Mouse (Mus musculus) cerebellum, postnatal 4 days (tissue): ENCODE results near the gene Rgn.

Experiments
- DNase-seq, 2 experiments: peaks; one replicate each; pipeline ENCODE4 v3.0.0; 2022; ENCODE audit warnings: low spot score in 2 of 2, mixed read lengths in 1 of 2

Rgn gene

DNA sequence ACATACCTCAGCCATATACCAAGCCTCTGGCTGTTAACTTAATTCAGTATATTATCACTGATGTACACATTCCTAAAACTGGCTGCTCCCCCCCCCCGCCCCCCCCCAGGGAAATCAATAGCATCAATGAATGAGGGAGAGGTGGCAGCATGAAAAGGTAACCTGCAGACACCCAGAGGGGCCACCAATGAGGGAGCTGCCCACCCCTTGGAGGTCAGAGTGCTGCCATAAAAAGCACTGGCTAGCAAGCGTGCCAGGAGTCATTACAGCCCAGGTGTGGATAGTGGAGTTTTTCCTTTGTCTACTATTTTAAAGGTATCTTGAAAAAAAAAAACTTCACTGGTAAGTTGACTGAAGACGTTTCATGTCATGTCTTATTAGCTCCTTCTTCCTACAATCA, at the start of gene Rgn:
TSS of gene Rgn (plus strand) at position 256 of the 400 bp plus-strand sequence.
- no peak for DNase-seq

DNA sequence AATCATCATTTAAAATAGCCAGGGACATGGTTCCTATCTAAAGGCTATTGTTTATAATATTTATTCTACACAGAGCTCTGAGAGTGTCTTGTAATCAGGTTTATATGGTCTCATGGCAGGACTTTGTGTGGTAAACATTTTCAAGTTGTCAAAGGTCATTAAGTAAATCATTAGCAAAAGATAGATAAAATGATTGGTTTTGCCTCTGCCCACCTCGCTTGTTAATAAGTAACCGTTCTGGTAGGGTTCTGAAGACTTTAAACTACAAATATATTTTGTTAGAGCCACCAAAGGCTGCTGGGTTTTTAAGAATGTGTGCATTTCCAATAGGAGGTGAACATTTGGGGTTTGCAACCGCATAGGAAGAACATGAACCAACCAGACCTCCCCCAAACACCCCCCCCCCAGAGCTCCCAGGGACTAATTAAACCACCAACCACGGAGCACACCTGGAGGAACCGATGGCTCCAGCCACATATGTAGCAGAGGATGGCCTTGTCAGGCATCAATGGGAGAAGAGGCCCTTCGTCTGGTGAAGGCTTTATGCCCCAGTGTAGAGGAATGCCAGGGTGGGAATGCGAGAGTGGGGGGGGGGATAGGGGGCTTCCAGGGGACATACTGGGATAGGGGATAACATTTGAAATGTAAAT, 29.2 kb upstream of the Rgn start:
- DNase-seq, result no peak

DNA sequence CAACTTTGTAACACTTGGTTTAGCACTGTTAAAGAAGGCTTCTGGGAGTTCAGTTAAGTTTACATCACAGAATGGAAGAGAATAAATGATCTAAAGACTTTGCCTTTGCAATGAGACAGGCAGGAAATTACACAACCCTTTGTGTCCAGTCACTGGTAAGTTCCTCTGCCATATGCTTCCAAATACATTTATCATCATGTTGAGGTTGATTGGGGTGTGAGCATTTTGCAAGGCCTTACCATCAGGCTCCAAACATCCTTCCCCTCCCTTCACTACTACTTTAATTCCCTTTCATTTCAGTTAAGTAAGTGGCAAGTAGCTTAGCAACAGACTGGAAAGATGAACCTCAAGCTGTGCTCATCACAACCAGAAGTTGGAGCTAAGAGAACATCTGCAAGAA, 28.0 kb upstream of the Rgn start:
- DNase-seq, result no peak

DNA sequence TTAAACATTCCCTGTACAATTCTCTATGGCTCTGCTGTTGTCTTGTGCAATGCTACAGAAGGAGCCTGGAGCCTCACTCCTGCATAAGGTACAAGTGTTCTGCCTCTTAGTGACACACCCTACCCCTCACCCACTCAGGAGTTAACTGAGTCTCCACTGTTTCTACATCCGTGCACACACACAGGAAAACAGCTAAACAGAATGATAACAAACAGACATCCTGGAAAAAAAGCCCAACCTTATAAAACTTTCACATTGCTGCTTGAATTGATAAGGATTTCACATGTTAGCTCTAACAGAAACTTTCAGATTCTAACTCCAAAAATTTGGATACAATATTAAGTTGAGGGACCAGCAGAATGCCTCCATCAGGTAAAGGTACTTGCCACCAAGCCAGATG, 17.0 kb upstream of the Rgn start:
- DNase-seq, result no peak

DNA sequence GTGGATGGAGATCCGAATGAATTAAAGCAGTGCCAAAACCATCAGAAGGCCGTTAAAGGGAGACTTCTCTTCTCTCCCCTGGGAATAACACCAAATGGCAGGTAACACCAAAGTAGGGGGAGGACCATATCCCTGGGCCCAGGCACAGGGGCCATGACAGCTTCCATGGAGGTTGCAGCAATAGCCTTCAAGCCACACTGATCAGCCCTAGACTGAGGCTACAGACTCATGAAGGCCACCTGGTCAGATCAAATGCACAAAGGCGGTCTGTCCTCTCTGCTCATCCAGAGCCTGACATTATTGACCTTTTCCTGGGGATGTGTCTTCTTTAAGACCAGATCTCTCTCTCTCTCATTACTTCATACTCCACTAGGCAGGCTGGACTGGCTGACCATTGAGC, 5.7 kb upstream of the Rgn start:
- DNase-seq, result no peak

DNA sequence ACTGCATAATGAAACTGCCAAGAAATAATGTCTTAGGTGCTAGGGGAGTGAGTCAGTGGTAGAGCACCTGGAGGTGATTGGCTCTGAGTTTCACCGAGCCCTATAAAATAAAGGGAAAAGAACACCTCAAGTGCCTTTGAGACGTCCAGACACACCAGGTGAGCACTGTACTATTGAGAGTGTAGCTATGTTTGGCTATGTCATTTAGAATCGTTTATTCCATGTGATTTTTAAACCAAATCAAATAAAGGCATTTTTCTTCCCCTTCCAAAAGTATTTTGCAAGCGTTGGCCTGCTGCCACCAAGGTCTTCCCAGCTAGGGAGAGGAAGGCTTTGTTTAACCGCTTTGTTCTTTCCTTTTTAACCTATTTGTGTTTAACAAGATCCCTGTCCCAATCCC, 2.0 kb upstream of the Rgn start:
- no peak for DNase-seq

DNA sequence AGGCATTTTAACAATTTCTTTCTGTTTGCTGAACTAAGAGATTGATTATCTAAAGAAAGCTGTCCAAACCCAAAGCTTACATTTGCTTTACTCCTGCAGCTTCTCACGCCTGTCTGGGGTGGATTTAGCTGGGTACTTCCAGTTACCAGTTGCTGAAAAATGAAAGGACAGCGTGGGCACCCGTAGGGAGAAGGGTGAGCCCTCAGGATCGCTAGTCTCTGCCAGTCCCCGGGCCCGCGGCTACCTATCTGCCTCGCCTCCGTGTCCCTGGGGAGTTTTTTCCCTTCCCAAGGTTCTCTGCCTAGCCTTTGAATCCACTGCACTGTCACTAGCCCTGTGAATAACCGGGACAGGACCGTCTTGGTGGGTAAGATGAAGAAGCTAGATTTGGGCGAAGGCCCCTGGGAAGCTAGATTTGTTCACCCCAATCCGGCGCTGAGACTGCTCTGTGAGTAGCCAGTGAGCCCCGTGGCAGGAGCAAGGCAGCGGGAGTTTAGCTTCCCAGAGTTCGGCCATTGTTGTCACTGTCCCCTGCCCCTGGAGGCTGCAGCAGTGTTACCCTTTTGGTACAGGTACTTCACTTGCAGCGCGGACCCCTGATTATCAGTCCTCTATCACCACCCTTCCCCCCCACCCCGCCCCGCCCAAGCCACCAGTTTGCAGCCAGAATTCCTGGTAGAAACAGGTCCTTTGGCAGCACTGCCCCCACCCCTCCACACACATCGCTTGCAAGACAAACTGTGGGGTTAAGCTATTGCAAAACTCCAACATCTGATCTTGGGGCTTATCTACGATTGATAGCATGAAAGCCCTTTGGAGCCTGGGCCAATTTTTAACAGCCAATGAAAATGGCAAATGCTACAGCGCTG, 1.3 kb upstream of the Rgn start:
- DNase-seq, result peak in 1 of 2 experiments; percentile 4

DNA sequence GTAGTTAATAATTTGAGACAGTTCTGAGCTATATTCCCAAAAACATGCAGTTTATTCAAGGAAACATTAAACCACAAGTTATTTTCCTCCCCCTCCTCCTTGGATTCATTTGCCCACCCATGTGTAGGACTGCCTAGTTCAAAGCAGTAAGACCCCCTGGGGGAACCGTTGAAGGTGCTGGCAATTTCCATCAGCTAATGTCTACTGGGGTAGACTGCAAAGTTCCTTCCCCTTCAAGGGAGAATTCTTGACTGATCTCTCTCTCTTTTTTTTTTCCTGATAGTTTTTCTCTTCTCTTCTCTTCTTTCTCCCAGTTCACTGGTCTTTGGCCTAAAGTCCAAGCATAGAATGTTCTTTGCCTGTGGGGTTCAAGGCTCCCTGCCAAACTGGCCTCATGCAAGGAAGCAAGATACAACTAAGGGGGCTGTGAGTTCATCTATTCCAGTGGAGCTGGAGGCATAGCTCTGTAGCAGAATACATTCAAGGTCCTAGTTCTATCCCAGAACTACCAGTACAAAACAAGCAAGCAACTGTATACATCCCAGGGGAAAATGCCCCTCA, 627 bp upstream of the Rgn start:
- DNase-seq, result no peak

DNA sequence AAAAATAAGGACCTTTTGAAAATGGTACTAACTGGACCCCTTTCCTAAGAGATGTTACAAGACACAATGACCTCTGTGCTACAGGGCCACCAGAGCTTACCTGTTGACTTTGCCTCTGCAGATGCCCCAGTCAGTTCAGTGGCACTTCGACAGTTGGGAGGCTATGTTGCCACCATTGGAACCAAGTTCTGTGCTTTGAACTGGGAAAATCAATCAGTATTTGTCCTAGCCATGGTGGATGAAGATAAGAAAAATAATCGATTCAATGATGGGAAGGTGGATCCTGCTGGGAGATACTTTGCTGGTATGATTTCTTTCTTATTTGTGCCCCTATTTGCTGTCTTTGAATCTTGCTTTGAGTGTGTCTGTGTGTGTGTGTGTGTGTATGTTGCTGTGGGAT, 2.6 kb downstream of the Rgn start:
- no peak for DNase-seq

DNA sequence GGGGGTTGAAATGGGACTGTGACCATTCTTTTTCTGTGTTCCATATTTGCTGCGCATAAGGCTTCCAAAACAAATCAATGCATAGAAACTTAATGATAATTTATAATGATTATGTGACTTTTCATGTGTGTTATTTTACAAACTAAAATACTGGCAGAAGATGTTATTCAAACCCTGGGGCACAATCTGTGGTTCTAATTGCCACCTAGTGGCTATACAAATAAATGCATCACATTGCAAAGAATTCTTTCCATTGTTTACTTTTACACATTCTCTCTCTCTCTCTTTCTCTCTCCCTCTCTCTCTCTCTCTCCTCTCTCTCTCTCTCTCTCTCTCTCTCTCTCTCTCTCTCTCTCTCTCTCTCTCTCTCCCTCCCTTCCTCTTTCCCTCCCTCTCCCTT, 12.3 kb downstream of the Rgn start:
- no peak for DNase-seq

DNA sequence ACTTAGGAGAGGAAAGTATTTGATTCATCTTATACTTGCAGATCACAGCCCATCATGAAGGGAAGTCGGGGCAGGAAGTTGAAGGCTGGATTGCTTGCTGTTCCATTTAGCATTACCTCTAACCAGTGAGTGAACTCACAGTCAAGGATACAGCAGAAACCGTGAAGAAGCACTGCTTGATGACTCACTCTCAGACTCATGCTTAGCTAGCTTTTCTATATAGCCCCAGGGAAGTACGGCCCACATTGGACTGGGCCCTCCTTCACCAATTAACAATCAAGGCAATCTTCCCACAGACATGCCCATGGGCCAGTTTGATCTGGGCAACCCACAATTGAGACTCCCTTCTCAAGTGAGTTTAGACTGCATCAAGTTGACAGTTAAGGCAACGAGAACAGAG, 14.4 kb downstream of the Rgn start:
- no peak for DNase-seq

DNA sequence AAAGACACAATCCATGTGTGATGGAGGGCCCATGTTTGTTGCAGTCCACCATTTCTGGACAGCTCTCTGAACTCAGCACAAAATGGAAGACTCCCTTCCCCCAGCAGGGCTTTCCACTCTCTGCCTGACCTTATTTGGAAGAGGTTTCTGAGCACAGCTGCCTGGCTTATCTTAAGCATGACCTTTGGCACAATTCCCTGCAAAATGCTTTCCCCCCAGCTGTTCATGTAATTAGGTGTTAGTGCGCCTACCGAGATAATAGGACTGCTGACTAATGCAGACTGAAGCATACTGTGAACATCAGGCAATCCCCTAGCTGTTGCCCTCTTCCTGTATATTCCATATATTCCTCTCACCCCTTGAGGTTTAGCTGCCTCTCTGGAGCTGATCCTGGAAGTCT, 21.4 kb downstream of the Rgn start:
- DNase-seq, result no peak

DNA sequence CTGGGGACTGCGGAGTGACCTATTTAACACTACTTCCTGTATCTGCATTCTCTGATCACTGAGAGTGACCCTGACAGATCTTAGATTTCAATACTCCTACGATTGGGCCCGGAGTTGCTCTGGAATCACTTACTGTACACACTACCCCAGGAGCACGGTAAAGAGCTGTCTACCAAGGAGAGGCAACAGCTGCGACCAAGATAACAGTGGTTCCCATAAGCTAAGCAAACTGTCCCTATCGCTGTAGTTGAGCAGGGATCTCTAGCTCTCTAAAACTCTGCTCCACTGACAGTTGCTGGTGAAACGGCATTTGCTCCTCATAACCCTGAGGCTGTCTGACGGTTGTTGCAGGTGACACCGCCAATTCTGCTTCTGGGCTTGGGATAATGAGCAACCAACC, 23.1 kb downstream of the Rgn start:
- DNase-seq, result no peak

DNA sequence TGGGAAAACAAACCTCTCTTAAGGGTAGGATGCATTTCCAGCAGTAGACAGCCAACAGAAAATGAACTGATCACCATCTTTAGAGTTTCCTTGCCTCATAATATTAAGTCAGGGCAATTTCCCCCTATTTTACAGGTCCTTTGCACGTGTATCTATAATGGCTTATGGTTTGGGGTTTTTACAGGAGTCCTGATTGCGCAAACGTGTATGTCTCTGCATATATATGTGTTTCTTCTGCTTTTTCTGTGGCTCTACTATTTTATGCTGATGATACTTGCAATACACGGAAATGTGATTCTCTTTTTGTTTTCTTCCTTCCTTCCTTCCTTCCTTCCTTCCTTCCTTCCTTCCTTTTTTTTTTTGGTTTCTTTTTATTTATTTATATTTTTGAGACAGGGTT, 24.3 kb downstream of the Rgn start:
- DNase-seq, result no peak

DNA sequence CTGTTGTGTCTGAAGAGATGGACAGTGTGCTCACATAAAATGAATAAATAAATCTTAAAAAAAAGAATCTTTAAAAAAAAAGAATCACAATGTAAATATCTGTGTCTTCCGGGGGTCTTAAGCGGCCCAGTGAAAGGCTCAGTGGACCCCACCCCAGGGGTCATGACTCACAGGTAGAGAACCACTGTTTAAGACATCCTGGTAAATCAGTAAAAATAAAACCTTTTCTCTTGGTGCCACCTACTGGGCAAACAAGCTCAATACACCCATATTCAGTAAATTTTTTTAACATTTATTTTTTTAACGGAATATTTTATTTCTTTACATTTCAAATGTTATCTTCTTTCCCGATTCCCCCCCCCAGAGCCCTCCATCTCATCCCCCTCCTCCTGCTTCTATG, 38.4 kb downstream of the Rgn start:
- no peak for DNase-seq

DNA sequence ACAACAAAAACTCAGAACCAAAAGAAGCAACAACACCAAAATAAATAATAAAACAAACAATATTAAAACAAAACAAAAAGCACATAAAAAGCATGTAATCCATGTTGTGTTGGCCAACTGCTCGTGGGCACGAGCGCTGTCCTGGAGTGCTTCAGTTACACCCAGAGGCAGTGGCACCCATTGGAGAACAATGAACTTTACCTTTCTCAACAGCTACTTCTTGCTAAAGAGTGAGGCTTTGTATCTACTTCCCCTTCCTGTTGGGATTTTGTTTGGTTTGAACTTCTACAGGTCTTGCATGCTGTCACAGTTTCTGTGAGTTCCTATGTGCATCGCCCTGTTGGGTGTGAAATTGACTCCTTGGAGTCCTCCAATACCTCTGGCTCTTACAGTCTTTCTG, 58.9 kb downstream of the Rgn start:
- DNase-seq, result no peak
